ENCODE assay signal across 23 mouse cellular contexts in the genomic region with DNA sequence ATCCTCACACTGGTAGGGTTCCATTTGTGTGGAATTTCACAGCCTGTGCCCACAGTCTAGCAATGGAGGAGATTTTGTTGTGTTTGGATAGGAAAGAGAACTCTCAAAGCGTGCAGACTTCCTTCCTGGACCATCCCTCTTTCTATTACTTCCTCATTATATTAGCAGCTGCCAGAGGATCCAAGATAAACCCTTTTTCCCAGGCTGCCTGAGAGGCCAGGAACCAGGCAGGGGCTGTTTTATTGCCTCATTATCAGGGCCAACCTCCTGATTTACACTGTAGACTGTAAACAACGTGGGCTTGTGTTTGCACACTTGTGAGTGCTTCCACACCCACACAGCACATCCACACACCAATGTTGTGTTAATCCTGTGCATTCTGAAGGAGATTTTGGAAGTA. TPM values are rescaled to one million over a fixed set of nuclear protein-coding genes. Genes with fewer than 3 reads are reported as not detected.
DNase-seq lines count a peak whose midpoint lies in the region; ATAC-seq lines count a peak whose summit lies in the region.
"Had no signal": no experiment of that assay in that cellular context is flagged by ENCODE, and none has a peak within 500 bp of the region (broad histone marks: within the 10 kb centered on the region; RNA-seq: fewer than 3 reads in every experiment).

No protein-coding gene starts in this region.

- DNase-seq in midbrain, embryonic 11.5 days (ENCODE audit: low spot score, missing footprints), result peak; percentile 28
- no peak for DNase-seq in intestine, embryonic 14.5 days (ENCODE audit: low spot score)
- no peak for DNase-seq in right cerebral cortex, adult 2 months (ENCODE audit: low spot score in 2 of 2)
- DNase-seq in layer of hippocampus, postnatal 36 days, result no peak
- DNase-seq: adrenal gland, postnatal 14 days; cerebellum, adult 8-10 months; forebrain, postnatal 0 days; gastrocnemius, postnatal 14 days; heart, postnatal 4 days; kidney, postnatal 10 days; liver; lung, postnatal 4 days; right cerebral cortex, postnatal 14 days; spleen, adult 18-20 months; thymus, postnatal 25 days had no signal

- H3K27ac ChIP-seq in midbrain, embryonic 11.5 days (ENCODE audit: low read depth, low read length), result no peak overlapping the region
- H3K27ac ChIP-seq in midbrain, embryonic 13.5 days, result no peak overlapping the region
- no peak overlapping the region for H3K27ac ChIP-seq in intestine, embryonic 14.5 days (ENCODE audit: low read depth)
- 0 out of 2 replicates have a peak overlapping the region, but pooled peaks have one; percentile 32 for H3K27ac ChIP-seq in limb, embryonic 12.5 days
- H3K27ac ChIP-seq: embryonic facial prominence, embryonic 10.5 days; hindbrain, embryonic 14.5 days; liver, embryonic 15.5 days; lung, embryonic 15.5 days had no signal

- no peak overlapping the region for H3K4me3 ChIP-seq in midbrain, embryonic 11.5 days (ENCODE audit: low read depth, low read length)
- no peak overlapping the region for H3K4me3 ChIP-seq in midbrain, embryonic 13.5 days (replicated peaks)
- H3K4me3 ChIP-seq in intestine, embryonic 14.5 days (ENCODE audit: low read depth, low read length), result no peak overlapping the region
- no peak overlapping the region for H3K4me3 ChIP-seq in limb, embryonic 12.5 days (replicated peaks)
- H3K4me3 ChIP-seq: embryonic facial prominence, embryonic 10.5 days; liver, embryonic 15.5 days; lung, embryonic 15.5 days had no signal

- no peaks in the 10 kb centered on the region for H3K27me3 ChIP-seq in midbrain, embryonic 11.5 days (ENCODE audit: control insufficient read depth, insufficient read depth, low read length)
- H3K27me3 ChIP-seq in midbrain, embryonic 13.5 days, result no peaks in the 10 kb centered on the region
- H3K27me3 ChIP-seq in intestine, embryonic 14.5 days (replicated peaks; ENCODE audit: control insufficient read depth, insufficient read depth, low read length), result no peaks in the 10 kb centered on the region
- H3K27me3 ChIP-seq in limb, embryonic 12.5 days, result no peaks in the 10 kb centered on the region
- H3K27me3 ChIP-seq: liver, embryonic 15.5 days; lung, embryonic 15.5 days had no signal

- H3K9me3 ChIP-seq in midbrain, embryonic 11.5 days (ENCODE audit: control insufficient read depth, low read length), result no peaks in the 10 kb centered on the region
- H3K9me3 ChIP-seq in midbrain, embryonic 13.5 days, result no peaks in the 10 kb centered on the region
- no peaks in the 10 kb centered on the region for H3K9me3 ChIP-seq in intestine, embryonic 14.5 days (ENCODE audit: control insufficient read depth, low read length)
- H3K9me3 ChIP-seq in limb, embryonic 12.5 days, result no peaks in the 10 kb centered on the region
- H3K9me3 ChIP-seq: embryonic facial prominence, embryonic 10.5 days; liver, embryonic 15.5 days; lung, embryonic 15.5 days had no signal

- H3K9ac ChIP-seq in midbrain, embryonic 11.5 days (ENCODE audit: low read length), result no peak overlapping the region
- H3K9ac ChIP-seq in midbrain, embryonic 13.5 days (replicated peaks), result no peak overlapping the region
- no peak overlapping the region for H3K9ac ChIP-seq in intestine, embryonic 14.5 days (ENCODE audit: low read length)
- H3K9ac ChIP-seq in limb, embryonic 12.5 days (replicated peaks), result no peak overlapping the region
- H3K9ac ChIP-seq: forebrain, postnatal 0 days; hindbrain, embryonic 14.5 days; liver, embryonic 15.5 days; lung, embryonic 15.5 days had no signal

- H3K4me1 ChIP-seq in midbrain, embryonic 11.5 days (ENCODE audit: control insufficient read depth, insufficient read depth, low read length), result no peaks in the 10 kb centered on the region; the same call in 1 of the 2 replicates
- no peaks in the 10 kb centered on the region for H3K4me1 ChIP-seq in midbrain, embryonic 13.5 days (replicated peaks)
- H3K4me1 ChIP-seq in intestine, embryonic 14.5 days (replicated peaks; ENCODE audit: control insufficient read depth, insufficient read depth, low read length), result peaks cover 13% of the 10 kb centered on the region
- peaks cover 28% of the 10 kb centered on the region for H3K4me1 ChIP-seq in limb, embryonic 12.5 days (replicated peaks)
- H3K4me1 ChIP-seq: liver, embryonic 15.5 days had no signal

- 0 out of 2 replicates have a peak, but pooled peaks cover 4% of the 10 kb centered on the region for H3K36me3 ChIP-seq in midbrain, embryonic 11.5 days (ENCODE audit: control insufficient read depth, insufficient read depth, low read length)
- H3K36me3 ChIP-seq in midbrain, embryonic 13.5 days, result peaks cover 21% of the 10 kb centered on the region; the same call in 1 of the 2 replicates
- H3K36me3 ChIP-seq in intestine, embryonic 14.5 days (ENCODE audit: control insufficient read depth, insufficient read depth, low read length), result peaks cover 4% of the 10 kb centered on the region; the same call in 1 of the 2 replicates
- H3K36me3 ChIP-seq in limb, embryonic 12.5 days, result peaks cover 4% of the 10 kb centered on the region; the same call in 1 of the 2 replicates
- H3K36me3 ChIP-seq: liver, embryonic 15.5 days; lung, embryonic 15.5 days had no signal

- ATAC-seq in midbrain, embryonic 11.5 days (ENCODE audit: low FRiP score), result no peak
- ATAC-seq in midbrain, embryonic 13.5 days, result no peak
- ATAC-seq in intestine, embryonic 14.5 days (replicated peaks; ENCODE audit: low FRiP score, low TSS enrichment, low read depth), result peak; percentile 62; the same call in 1 of the 2 replicates
- ATAC-seq in limb, embryonic 12.5 days (ENCODE audit: insufficient number of reproducible peaks, insufficient read depth, low FRiP score, low TSS enrichment, low read depth), result no peak
- ATAC-seq in cerebellum, adult (ENCODE audit: insufficient number of reproducible peaks, low FRiP score, low TSS enrichment), result no peak
- ATAC-seq: forebrain, postnatal 0 days; inflammation-experienced regulatory T-cells, adult 6 months had no signal

- WGBS in midbrain, embryonic 11.5 days, result 77% methylated on average over 2 of the region's 2 CpGs
- WGBS in midbrain, embryonic 13.5 days, result 76% methylated on average over 2 of the region's 2 CpGs
- WGBS in intestine, embryonic 14.5 days, result 18% methylated on average over 2 of the region's 2 CpGs
- WGBS in limb, embryonic 12.5 days, result 7% methylated on average over 2 of the region's 2 CpGs

- H3K4me2 ChIP-seq in midbrain, embryonic 11.5 days, result no peak overlapping the region
- H3K4me2 ChIP-seq in midbrain, embryonic 13.5 days (replicated peaks), result no peak overlapping the region
- no peak overlapping the region for H3K4me2 ChIP-seq in intestine, embryonic 14.5 days (ENCODE audit: low read length)
- no peak overlapping the region for H3K4me2 ChIP-seq in limb, embryonic 12.5 days
- H3K4me2 ChIP-seq: hindbrain, embryonic 14.5 days; liver, embryonic 15.5 days; lung, embryonic 15.5 days had no signal

RNA-seq across cellular contexts. Expression of gene Tiam2, which starts 31.3 kb away (rescaled TPM):
- polyA plus RNA-seq in midbrain, embryonic 11.5 days (2014; fragmentation: Nextera tagmentation; extraction: Ambion mirVana), result 2.5 and 3.0 TPM in 2 replicates
- 1.9 and 4.9 TPM in 2 replicates for polyA plus RNA-seq in midbrain, embryonic 13.5 days (2015; fragmentation: Nextera tagmentation; extraction: Ambion mirVana)
- 5.7 and 6.1 TPM in 2 replicates for polyA plus RNA-seq in intestine, embryonic 14.5 days (2014; fragmentation: Nextera tagmentation; extraction: Ambion mirVana)
- 19.4 and 20.6 TPM in 2 replicates for polyA plus RNA-seq in limb, embryonic 12.5 days (2016; fragmentation: Nextera tagmentation; extraction: Ambion mirVana)
- total RNA-seq in layer of hippocampus, postnatal 36 days (2021), result 10 to 100 TPM; 36.8 to 43.9 TPM
